Mouse (Mus musculus): ENCODE results near the gene Fgf14. TPM values are rescaled to one million over a fixed set of nuclear protein-coding genes. Genes with fewer than 3 reads are reported as not detected.

The Fgf14 gene
- polyA plus RNA-seq (2015; fragmentation: Nextera tagmentation; extraction: Ambion mirVana), result 31.9 TPM in 2 replicates

- Histone ChIP-seq H3K9me3 (no peaks in the 10 kb centered on the region), H3K27ac (replicated peaks) (peak within 1 kb of the TSS; percentile 84), H3K36me3 (no peaks in the 10 kb centered on the region), H3K27me3 (no peaks in the 10 kb centered on the region), H3K4me3 (peak within 1 kb of the TSS; percentile 58), H3K4me1 (replicated peaks) (peaks cover 15% of the 10 kb centered on the region), H3K9ac (peak within 1 kb of the TSS; percentile 77), H3K4me2 (peak within 1 kb of the TSS; percentile 91)
- WGBS, result 3% methylated on average over 12 of the region's 12 CpGs
- no peak for ATAC-seq (ENCODE audit: low FRiP score, low read depth)
These were observed at the start of gene Fgf14 for GRCm38 (mm10) chr14:124676506-124677177. TSS of gene Fgf14 (minus strand) at chr14:124677127.

- Histone ChIP-seq H3K27me3 (no peaks in the 10 kb centered on the region), H3K4me2 (peak overlapping the region; percentile 91), H3K36me3 (no peaks in the 10 kb centered on the region), H3K9me3 (no peaks in the 10 kb centered on the region), H3K27ac (replicated peaks) (peak overlapping the region; percentile 84), H3K9ac (peak overlapping the region; percentile 77), H3K4me3 (peak overlapping the region; percentile 58), H3K4me1 (replicated peaks) (peaks cover 15% of the 10 kb centered on the region)
- ATAC-seq (ENCODE audit: low FRiP score, low read depth), result peak; percentile 97
- WGBS, result 0% methylated on average over 10 of the region's 10 CpGs
These were observed 452 bp upstream of the Fgf14 start for GRCm38 (mm10) chr14:124677379-124677778.

- Histone ChIP-seq H3K36me3 (no peaks in the 10 kb centered on the region), H3K4me3 (peak overlapping the region; percentile 58)
- 5% methylated on average over 23 of the region's 23 CpGs for WGBS
These were observed 1.0 kb downstream of the Fgf14 start for GRCm38 (mm10) chr14:124675654-124676505.

GRCm38 (mm10) chr14:124675142-124675653 is 1.7 kb downstream of the Fgf14 start:
- Histone ChIP-seq H3K9ac (peak overlapping the region; percentile 77), H3K4me2 (peak overlapping the region; percentile 91), H3K4me1 (replicated peaks) (peaks cover 24% of the 10 kb centered on the region), H3K36me3 (no peaks in the 10 kb centered on the region), H3K27ac (replicated peaks) (peak overlapping the region; percentile 84), H3K27me3 (no peaks in the 10 kb centered on the region), H3K9me3 (no peaks in the 10 kb centered on the region), H3K4me3 (peak overlapping the region; percentile 58)
- under 1% methylated on average over 21 of the region's 21 CpGs for WGBS
- ATAC-seq (ENCODE audit: low FRiP score, low read depth), result peak; percentile 67

More at GRCm38 (mm10) chr14:124675654-124676505, 1.0 kb downstream of the Fgf14 start:
- no peaks in the 10 kb centered on the region for H3K9me3 ChIP-seq
- H3K9ac ChIP-seq, result peak overlapping the region; percentile 77
- peak; percentile 53 for ATAC-seq (ENCODE audit: low FRiP score, low read depth)
- peak overlapping the region; percentile 91 for H3K4me2 ChIP-seq
- peaks cover 19% of the 10 kb centered on the region for H3K4me1 ChIP-seq (replicated peaks)
- no peaks in the 10 kb centered on the region for H3K27me3 ChIP-seq
- peak overlapping the region; percentile 84 for H3K27ac ChIP-seq (replicated peaks)

- Histone ChIP-seq H3K36me3 (no peaks in the 10 kb centered on the region), H3K27ac (replicated peaks) (no peak overlapping the region), H3K4me3 (peak overlapping the region; percentile 58), H3K9me3 (no peaks in the 10 kb centered on the region), H3K4me1 (replicated peaks) (peaks cover 29% of the 10 kb centered on the region), H3K9ac (peak overlapping the region; percentile 77), H3K4me2 (peak overlapping the region; percentile 91), H3K27me3 (no peaks in the 10 kb centered on the region)
- peak; percentile 11; the same call in 1 of the 2 replicates for ATAC-seq (ENCODE audit: low FRiP score, low read depth)
- WGBS, result 17% methylated on average over 8 of the region's 8 CpGs
These were observed 2.3 kb downstream of the Fgf14 start for GRCm38 (mm10) chr14:124674536-124675141.

GRCm38 (mm10) chr14:124669739-124670138 is 7.2 kb downstream of the Fgf14 start:
- peak; percentile 95 for ATAC-seq (ENCODE audit: low FRiP score, low read depth)
- Histone ChIP-seq H3K9ac (no peak overlapping the region), H3K9me3 (no peaks in the 10 kb centered on the region), H3K4me2 (peak overlapping the region; percentile 30), H3K36me3 (no peaks in the 10 kb centered on the region), H3K27ac (replicated peaks) (peak overlapping the region; percentile 37), H3K27me3 (no peaks in the 10 kb centered on the region), H3K4me3 (no peak overlapping the region), H3K4me1 (replicated peaks) (peaks cover 24% of the 10 kb centered on the region)
- WGBS, result 5% methylated on average over 7 of the region's 7 CpGs

GRCm38 (mm10) chr14:124642822-124643221 is 34.1 kb downstream of the Fgf14 start:
- no peak for ATAC-seq (ENCODE audit: low FRiP score, low read depth)
- H3K9ac ChIP-seq, result no peak overlapping the region
- no peaks in the 10 kb centered on the region for H3K27me3 ChIP-seq
- no peak overlapping the region for H3K4me2 ChIP-seq
- 85% methylated on average over 3 of the region's 3 CpGs for WGBS
- no peaks in the 10 kb centered on the region for H3K36me3 ChIP-seq
- H3K4me1 ChIP-seq (replicated peaks), result no peaks in the 10 kb centered on the region
- no peak overlapping the region for H3K4me3 ChIP-seq
- H3K9me3 ChIP-seq, result no peaks in the 10 kb centered on the region
- no peak overlapping the region for H3K27ac ChIP-seq (replicated peaks)

- Histone ChIP-seq H3K4me1 (replicated peaks) (no peaks in the 10 kb centered on the region), H3K9me3 (no peaks in the 10 kb centered on the region), H3K36me3 (no peaks in the 10 kb centered on the region), H3K27ac (replicated peaks) (no peak overlapping the region), H3K9ac (no peak overlapping the region), H3K4me3 (no peak overlapping the region), H3K4me2 (no peak overlapping the region), H3K27me3 (no peaks in the 10 kb centered on the region)
- 46% methylated on average over 2 of the region's 2 CpGs for WGBS
- ATAC-seq (ENCODE audit: low FRiP score, low read depth), result no peak
These were observed 42.0 kb downstream of the Fgf14 start for GRCm38 (mm10) chr14:124634881-124635280.

GRCm38 (mm10) chr14:124613473-124613872 is 63.5 kb downstream of the Fgf14 start:
- ATAC-seq (ENCODE audit: low FRiP score, low read depth), result no peak
- 65% methylated on average over 2 of the region's 2 CpGs for WGBS
- Histone ChIP-seq H3K27me3 (no peaks in the 10 kb centered on the region), H3K9me3 (no peaks in the 10 kb centered on the region), H3K4me1 (replicated peaks) (no peaks in the 10 kb centered on the region), H3K27ac (replicated peaks) (no peak overlapping the region), H3K4me2 (no peak overlapping the region), H3K36me3 (peaks cover 5% of the 10 kb centered on the region), H3K9ac (no peak overlapping the region), H3K4me3 (no peak overlapping the region)

- Histone ChIP-seq H3K4me2 (no peak overlapping the region), H3K27ac (replicated peaks) (no peak overlapping the region), H3K27me3 (no peaks in the 10 kb centered on the region), H3K4me3 (no peak overlapping the region), H3K9ac (no peak overlapping the region), H3K9me3 (no peaks in the 10 kb centered on the region), H3K4me1 (replicated peaks) (no peaks in the 10 kb centered on the region), H3K36me3 (peaks cover 5% of the 10 kb centered on the region)
- no peak for ATAC-seq (ENCODE audit: low FRiP score, low read depth)
- WGBS, result 95% methylated on average over 2 of the region's 2 CpGs
These were observed 70.8 kb downstream of the Fgf14 start for GRCm38 (mm10) chr14:124606036-124606711.

GRCm38 (mm10) chr14:124605031-124605743 is 71.7 kb downstream of the Fgf14 start:
- H3K4me2 ChIP-seq, result no peak overlapping the region
- no peak overlapping the region for H3K9ac ChIP-seq
- no peak for ATAC-seq (ENCODE audit: low FRiP score, low read depth)
- H3K9me3 ChIP-seq, result no peaks in the 10 kb centered on the region
- 95% methylated on average over 1 of the region's 1 CpGs for WGBS
- H3K4me3 ChIP-seq, result no peak overlapping the region
- H3K27me3 ChIP-seq, result no peaks in the 10 kb centered on the region
- no peak overlapping the region for H3K27ac ChIP-seq (replicated peaks)
- peaks cover 5% of the 10 kb centered on the region for H3K36me3 ChIP-seq
- H3K4me1 ChIP-seq (replicated peaks), result no peaks in the 10 kb centered on the region
